Comparison of ENCODE assay signal across 24 mouse cellular contexts in genomic region chr14:86721768-86722167, GRCm38 (mm10).
A peak's percentile ranks its signal among the peaks of the same experiment; 100 is the strongest.
DNase-seq lines count a peak whose midpoint lies in the region; ATAC-seq and TF ChIP-seq lines count a peak whose summit lies in the region.
"Had no signal": no experiment of that assay in that cellular context is flagged by ENCODE, and none has a peak within 500 bp of the region (broad histone marks: within the 10 kb centered on the region; RNA-seq: fewer than 3 reads in every experiment).

No protein-coding gene starts in this region.

- peaks cover 0 to 2% of the 10 kb centered on the region in 2 experiments; a peak in 2 of 4 replicates for H3K4me1 ChIP-seq in MEL (ENCODE audit: control insufficient read depth in 1 of 2, insufficient read depth in 2 of 2, low read length in 2 of 2)
- peaks cover 23% of the 10 kb centered on the region for H3K4me1 ChIP-seq in erythroblast, embryonic 14.5 days (ENCODE audit: control insufficient read depth)
- H3K4me1 ChIP-seq in liver, embryonic 14.5 days (replicated peaks; ENCODE audit: control insufficient read depth in 2 of 2, insufficient read depth in 2 of 2, low read length in 1 of 2) = peaks cover 13% of the 10 kb centered on the region in 2 experiments
- no peaks in the 10 kb centered on the region for H3K4me1 ChIP-seq in midbrain, embryonic 13.5 days (replicated peaks)
- H3K4me1 ChIP-seq: embryonic facial prominence, embryonic 13.5 days; forebrain, embryonic 12.5 days; heart, embryonic 15.5 days; hindbrain, embryonic 15.5 days had no signal

- peak; percentile 88 for ATAC-seq in liver, embryonic 14.5 days (ENCODE audit: insufficient read depth)
- ATAC-seq in megakaryocyte progenitor cell, adult 5-6 weeks (replicated peaks; ENCODE audit: poor library complexity) = peak; percentile 44
- no peak for ATAC-seq in midbrain, embryonic 13.5 days
- ATAC-seq: activated CD4-positive, CD25-positive, alpha-beta regulatory T cell, adult 4 months; forebrain, postnatal 0 days; Patski had no signal

- no peak for DNase-seq in MEL (ENCODE audit: low read depth, low spot score)
- peak; percentile 47 to 58 (median 53) for DNase-seq in liver, embryonic 14.5 days (ENCODE audit: low read depth in 3 of 3, low spot score in 3 of 3)
- no peak for DNase-seq in layer of hippocampus, adult 18-20 months (ENCODE audit: low spot score in 2 of 2)
- DNase-seq in adrenal gland, adult 18-20 months (ENCODE audit: low spot score in 2 of 2) = no peak
- DNase-seq: adrenal gland, adult 8-10 months; adrenal gland, postnatal 36 days; cerebellum, adult 11-12 months; cerebellum, adult 9-10 months; cerebellum, postnatal 25 days; forebrain, postnatal 0 days; gastrocnemius, postnatal 14 days; heart, adult 2 months; heart, postnatal 14 days had no signal

- peak in 1 of 2 experiments; percentile 17; a peak in 1 of 4 replicates for TF ChIP-seq EP300 in MEL (IDR thresholded peaks at IDR 0.05; ENCODE audit: low read depth in 1 of 2, low read length in 2 of 2)
- peak; percentile 79 for TF ChIP-seq EP300 in liver, embryonic 14.5 days (IDR thresholded peaks at IDR 0.05; ENCODE audit: low read depth)

- no peaks in the 10 kb centered on the region for H3K27me3 ChIP-seq in MEL (ENCODE audit: control insufficient read depth in 1 of 2, insufficient read depth in 2 of 2, low read length in 2 of 2)
- no peaks in the 10 kb centered on the region for H3K27me3 ChIP-seq in erythroblast, embryonic 14.5 days (ENCODE audit: control insufficient read depth)
- H3K27me3 ChIP-seq in liver, embryonic 14.5 days (ENCODE audit: control insufficient read depth, insufficient read depth, low read length) = no peaks in the 10 kb centered on the region
- no peaks in the 10 kb centered on the region for H3K27me3 ChIP-seq in midbrain, embryonic 13.5 days
- H3K27me3 ChIP-seq: embryonic facial prominence, embryonic 13.5 days; forebrain, embryonic 12.5 days; heart, embryonic 15.5 days; hindbrain, embryonic 15.5 days; Patski had no signal

- TF ChIP-seq RAD21 in MEL (IDR thresholded peaks at IDR 0.05; ENCODE audit: low read depth, low read length) = no peak

- TF ChIP-seq CTCF in MEL (IDR thresholded peaks at IDR 0.05 in 2 of 3, conservative IDR thresholded peaks at IDR 0.05 in 1 of 3; ENCODE audit: control insufficient read depth in 1 of 3, insufficient read depth in 1 of 3, low read depth in 2 of 3, low read length in 3 of 3, poor library complexity in 1 of 3, severe bottlenecking in 1 of 3) = no peak
- TF ChIP-seq CTCF in liver, embryonic 14.5 days (IDR thresholded peaks at IDR 0.05; ENCODE audit: low read depth) = no peak

- H3K79me2 ChIP-seq in MEL (ENCODE audit: control insufficient read depth, insufficient read depth, low read length, poor library complexity) = no peaks in the 10 kb centered on the region

- H3K9ac ChIP-seq in MEL (ENCODE audit: control insufficient read depth, low read depth, low read length, poor library complexity, severe bottlenecking) = no peak overlapping the region
- no peak overlapping the region for H3K9ac ChIP-seq in liver, embryonic 14.5 days (replicated peaks)
- H3K9ac ChIP-seq in midbrain, embryonic 13.5 days (replicated peaks) = no peak overlapping the region
- H3K9ac ChIP-seq: embryonic facial prominence, embryonic 13.5 days; forebrain, embryonic 12.5 days; forebrain, postnatal 0 days; heart, embryonic 15.5 days; hindbrain, embryonic 15.5 days had no signal

- no peaks in the 10 kb centered on the region for H3K9me3 ChIP-seq in MEL (replicated peaks; ENCODE audit: insufficient read depth, low read length)
- no peaks in the 10 kb centered on the region for H3K9me3 ChIP-seq in erythroblast, embryonic 14.5 days (ENCODE audit: control insufficient read depth, low read length)
- H3K9me3 ChIP-seq in liver, embryonic 14.5 days (ENCODE audit: control insufficient read depth, low read length) = no peaks in the 10 kb centered on the region
- H3K9me3 ChIP-seq in midbrain, embryonic 13.5 days = no peaks in the 10 kb centered on the region
- H3K9me3 ChIP-seq: embryonic facial prominence, embryonic 13.5 days; forebrain, embryonic 12.5 days; heart, embryonic 15.5 days; hindbrain, embryonic 10.5 days; hindbrain, embryonic 15.5 days had no signal

- H3K4me2 ChIP-seq in liver, embryonic 14.5 days (ENCODE audit: low read depth) = no peak overlapping the region; the same call in none of the 2 replicates
- no peak overlapping the region for H3K4me2 ChIP-seq in midbrain, embryonic 13.5 days (replicated peaks)
- H3K4me2 ChIP-seq: embryonic facial prominence, embryonic 13.5 days; forebrain, embryonic 12.5 days; heart, embryonic 11.5 days; heart, embryonic 15.5 days; hindbrain, embryonic 15.5 days had no signal

- H3K27ac ChIP-seq in MEL (ENCODE audit: control insufficient read depth, low read depth, low read length) = no peak overlapping the region
- peak overlapping the region; percentile 22 for H3K27ac ChIP-seq in liver, embryonic 14.5 days
- H3K27ac ChIP-seq in midbrain, embryonic 13.5 days = no peak overlapping the region
- H3K27ac ChIP-seq: embryonic facial prominence, embryonic 13.5 days; forebrain, embryonic 12.5 days; heart, adult 2 months; heart, embryonic 15.5 days; hindbrain, embryonic 10.5 days; hindbrain, embryonic 15.5 days had no signal

- no peak overlapping the region for H3K4me3 ChIP-seq in MEL (ENCODE audit: control insufficient read depth in 1 of 2, insufficient read depth in 1 of 2, low read depth in 2 of 2, low read length in 2 of 2)
- peak overlapping the region; percentile 26 for H3K4me3 ChIP-seq in erythroblast, embryonic 14.5 days (replicated peaks)
- no peak overlapping the region for H3K4me3 ChIP-seq in liver, embryonic 14.5 days (ENCODE audit: insufficient read depth in 1 of 2, low read depth in 2 of 2, low read length in 2 of 2)
- H3K4me3 ChIP-seq in midbrain, embryonic 13.5 days (replicated peaks) = no peak overlapping the region
- H3K4me3 ChIP-seq: embryonic facial prominence, embryonic 13.5 days; forebrain, embryonic 12.5 days; heart, adult 2 months; heart, embryonic 15.5 days; hindbrain, embryonic 10.5 days; hindbrain, embryonic 15.5 days had no signal

- TF ChIP-seq POLR2A in MEL (IDR thresholded peaks at IDR 0.05; ENCODE audit: control insufficient read depth in 1 of 2, insufficient read depth in 1 of 2, low read depth in 1 of 2, low read length in 2 of 2, poor library complexity in 1 of 2) = no peak

- 64% methylated on average over 6 of the region's 6 CpGs for WGBS in liver, embryonic 14.5 days (ENCODE audit: insufficient replicate concordance)
- WGBS in midbrain, embryonic 13.5 days = 86% methylated on average over 6 of the region's 6 CpGs

- 0 out of 4 replicates have a peak, but pooled peaks cover 0 to 2% of the 10 kb centered on the region in 2 experiments for H3K36me3 ChIP-seq in MEL (ENCODE audit: control insufficient read depth in 1 of 2, insufficient read depth in 2 of 2, low read length in 2 of 2)
- no peaks in the 10 kb centered on the region for H3K36me3 ChIP-seq in erythroblast, embryonic 14.5 days (ENCODE audit: control insufficient read depth)
- H3K36me3 ChIP-seq in liver, embryonic 14.5 days (replicated peaks; ENCODE audit: control insufficient read depth, insufficient read depth, low read depth) = no peaks in the 10 kb centered on the region
- no peaks in the 10 kb centered on the region for H3K36me3 ChIP-seq in midbrain, embryonic 13.5 days
- H3K36me3 ChIP-seq: embryonic facial prominence, embryonic 13.5 days; forebrain, embryonic 12.5 days; heart, embryonic 15.5 days; hindbrain, embryonic 10.5 days; hindbrain, embryonic 15.5 days had no signal

TF ChIP-seq in MEL, 35 proteins besides CTCF, POLR2A, EP300 and RAD21:
- TF ChIP-seq GABPA (IDR thresholded peaks at IDR 0.05; ENCODE audit: low read depth, low read length) = no peak
- TF ChIP-seq SMC3 (IDR thresholded peaks at IDR 0.05; ENCODE audit: low read depth, low read length) = no peak
- TF ChIP-seq TCF12 (IDR thresholded peaks at IDR 0.05; ENCODE audit: low read depth, low read length) = peak; percentile 40; the same call in 1 of the 2 replicates

Comparison
In these comparisons a context has a peak if more than half of its experiments do, and no peak if none do; other contexts are left out.
1. DNase-seq: peak in liver, embryonic 14.5 days (3 of 3); none in MEL (single experiment), layer of hippocampus, adult 18-20 months (0 of 2) and adrenal gland, adult 18-20 months (0 of 2).